In genomic region chr12:113221289-113221688, GRCm38 (mm10) we compare ENCODE assay signal across 8 mouse cellular contexts. TPM values are rescaled to one million over a fixed set of nuclear protein-coding genes. Genes with fewer than 3 reads are reported as not detected.
DNase-seq lines count a peak whose midpoint lies in the region; ATAC-seq and TF ChIP-seq lines count a peak whose summit lies in the region.

No protein-coding gene starts in this region.

- H3K4me3 ChIP-seq in embryonic fibroblast, embryonic 13.5 days (ENCODE audit: insufficient read depth, low read length): no peak overlapping the region
- H3K4me3 ChIP-seq in heart, embryonic 11.5 days (ENCODE audit: low read depth, low read length): no peak overlapping the region

- H3K4me1 ChIP-seq in embryonic fibroblast, embryonic 13.5 days (ENCODE audit: control insufficient read depth, insufficient read depth, low read length): no peaks in the 10 kb centered on the region
- no peaks in the 10 kb centered on the region for H3K4me1 ChIP-seq in heart, embryonic 11.5 days (ENCODE audit: control insufficient read depth, insufficient read depth, low read length)

- 65% methylated on average over 9 of the region's 9 CpGs for WGBS in heart, embryonic 11.5 days (ENCODE audit: insufficient replicate concordance)

- DNase-seq in adrenal gland, adult 18-20 months (ENCODE audit: low spot score in 2 of 2): peak; percentile 49 to 52
- no peak for DNase-seq in adrenal gland, adult 8-10 months
- peak; percentile 24 for DNase-seq in left cerebral cortex, postnatal 4 days
- no peak for DNase-seq in left cerebral cortex, adult 9 months (ENCODE audit: low spot score in 2 of 2)
- DNase-seq in natural killer cell, adult 2 months (ENCODE audit: low spot score in 2 of 2): peak; percentile 45 to 75

- intact Hi-C loops in left cerebral cortex, postnatal 4 days (cut with DNase I): no loop called here

- no peaks in the 10 kb centered on the region for H3K9me3 ChIP-seq in heart, embryonic 11.5 days (replicated peaks; ENCODE audit: control insufficient read depth, low read length)

- H3K4me2 ChIP-seq in heart, embryonic 11.5 days: no peak overlapping the region

- ATAC-seq in megakaryocyte progenitor cell, adult 5-6 weeks (replicated peaks; ENCODE audit: poor library complexity): no peak
- ATAC-seq in heart, embryonic 11.5 days (replicated peaks; ENCODE audit: insufficient number of reproducible peaks, low FRiP score, low TSS enrichment): no peak

- no peak overlapping the region for H3K27ac ChIP-seq in embryonic fibroblast, embryonic 13.5 days (ENCODE audit: insufficient read depth, low read length)
- H3K27ac ChIP-seq in heart, embryonic 11.5 days (ENCODE audit: low read depth, low read length): no peak overlapping the region

- H3K36me3 ChIP-seq in heart, embryonic 11.5 days (ENCODE audit: control insufficient read depth, insufficient read depth, low read length): no peaks in the 10 kb centered on the region

- H3K9ac ChIP-seq in heart, embryonic 11.5 days (ENCODE audit: low read depth, low read length): no peak overlapping the region

- no peaks in the 10 kb centered on the region for H3K27me3 ChIP-seq in heart, embryonic 11.5 days (ENCODE audit: control insufficient read depth, insufficient read depth, low read length)

- TF ChIP-seq CTCF in embryonic fibroblast, embryonic 13.5 days (IDR thresholded peaks at IDR 0.05; ENCODE audit: borderline replicate concordance, insufficient read depth, low read length): peak; percentile 51; the same call in 1 of the 2 replicates

- no peak for TF ChIP-seq POLR2A in embryonic fibroblast, embryonic 13.5 days (IDR thresholded peaks at IDR 0.05; ENCODE audit: low read depth, low read length)

RNA-seq across cellular contexts. Expression of gene Tmem121, which starts 35.6 kb away (rescaled TPM):
- 1 to 10 TPM; 5.4 to 7.2 TPM for total RNA-seq in adrenal gland, adult 18-20 months (2021)
- 10 to 100 TPM in 2 of 4 experiments, 1 to 10 TPM in 2; 5.1 to 13.1 (median 8.4) TPM for total RNA-seq in adrenal gland, adult 8-10 months (2022)
- total RNA-seq in left cerebral cortex, postnatal 4 days (2021): 10 to 100 TPM; 37.8 to 40.0 TPM
- polyA plus RNA-seq in embryonic fibroblast, embryonic 13.5 days (2011; ENCODE audit: insufficient read length, low read depth, missing spikeins): 7.2 and 8.3 TPM in 2 replicates
- 0.17 TPM in 1 of 2 replicates, not detected in the other for total RNA-seq in megakaryocyte progenitor cell, adult 5-6 weeks (2015)
- 0.12 TPM in 1 of 2 replicates, not detected in the other for total RNA-seq in megakaryocyte progenitor cell, adult 5-6 weeks (2017)
- polyA plus RNA-seq in heart, embryonic 11.5 days (2014; fragmentation: Nextera tagmentation; extraction: Ambion mirVana): 1.00 and 1.5 TPM in 2 replicates

Comparison
In these comparisons a context has a peak if more than half of its experiments do, and no peak if none do; other contexts are left out.
1. DNase-seq: peak in adrenal gland, adult 18-20 months (2 of 2), left cerebral cortex, postnatal 4 days (single experiment) and natural killer cell, adult 2 months (2 of 2); none in adrenal gland, adult 8-10 months (single experiment) and left cerebral cortex, adult 9 months (0 of 2).
2. RNA of gene Tmem121, which starts 35.6 kb away (total RNA-seq): 37.8 to 40.0 TPM in left cerebral cortex, postnatal 4 days, 5.1 to 13.1 TPM in adrenal gland, adult 8-10 months and 5.4 to 7.2 TPM in adrenal gland, adult 18-20 months; 0.12 to 0.17 TPM in megakaryocyte progenitor cell, adult 5-6 weeks; every median in the first group is over 4 times any median in the second.